Mouse (Mus musculus) forebrain, embryonic 15.5 days (tissue): ENCODE measurements around the gene Lpin1. TPM values are rescaled to one million over a fixed set of nuclear protein-coding genes. Genes with fewer than 3 reads are reported as not detected.
A peak's percentile ranks its signal among the peaks of the same experiment; 100 is the strongest.

ENCODE experiments used
- ATAC-seq: fragments of 200-750 bp; cut with Nextera tagmentation; replicated peaks from 2 replicates; pipeline ENCODE4 v1.8.0; 2017; ENCODE audit warnings: mild to moderate bottlenecking, moderate TSS enrichment, moderate library complexity
- H3K27ac ChIP-seq: fragments of 300-500 bp; sonication (generic); replicated peaks from 2 replicates; pipeline ENCODE4 v1.5.1; 2015; ENCODE audit warnings: mild to moderate bottlenecking, inconsistent platforms
- H3K27me3 ChIP-seq: fragments of 300-500 bp; sonication (generic); 2 replicates; pipeline ENCODE4 v1.6.1; 2015; ENCODE audit warnings: inconsistent platforms
- H3K36me3 ChIP-seq: fragments of 300-500 bp; sonication (generic); 2 replicates; pipeline ENCODE4 v1.6.1; 2015; ENCODE audit warnings: mild to moderate bottlenecking, inconsistent platforms
- H3K4me1 ChIP-seq: fragments of 300-500 bp; sonication (generic); 2 replicates; pipeline ENCODE4 v1.6.1; 2015; ENCODE audit warnings: inconsistent platforms
- H3K4me2 ChIP-seq: fragments of 300-500 bp; sonication (generic); replicated peaks from 2 replicates; pipeline ENCODE4 v1.6.1; 2015; ENCODE audit warnings: mild to moderate bottlenecking, inconsistent platforms
- H3K4me3 ChIP-seq: fragments of 300-500 bp; sonication (generic); 2 replicates; pipeline ENCODE4 v1.5.1; 2015; ENCODE audit warnings: mild to moderate bottlenecking, inconsistent platforms
- H3K9ac ChIP-seq: fragments of 300-500 bp; sonication (generic); replicated peaks from 2 replicates; pipeline ENCODE4 v1.6.1; 2015; ENCODE audit warnings: mild to moderate bottlenecking, inconsistent platforms
- H3K9me3 ChIP-seq: fragments of 300-500 bp; sonication (generic); 2 replicates; pipeline ENCODE4 v1.6.1; 2016; ENCODE audit warnings: inconsistent platforms
- WGBS: fragments of 180-500 bp; shearing (Covaris S2); methylation state at CpG from one replicate; pipeline ENCODE4 v1.1.7; 2015; ENCODE audit warnings: mixed read lengths; 5-methylcytosine and 5-hydroxymethylcytosine counted together
- polyA plus RNA-seq: library from polyadenylated mRNA; unstranded; fragments of >200 nt; fragmentation: Nextera tagmentation; extraction: Ambion mirVana; gene quantifications from 2 replicates; pipeline ENCODE4 v1.2.1, GENCODE M21; 2015

The Lpin1 gene
- polyA plus RNA-seq, 1 experiment from 2014 or later, result 17.5 TPM

DNA sequence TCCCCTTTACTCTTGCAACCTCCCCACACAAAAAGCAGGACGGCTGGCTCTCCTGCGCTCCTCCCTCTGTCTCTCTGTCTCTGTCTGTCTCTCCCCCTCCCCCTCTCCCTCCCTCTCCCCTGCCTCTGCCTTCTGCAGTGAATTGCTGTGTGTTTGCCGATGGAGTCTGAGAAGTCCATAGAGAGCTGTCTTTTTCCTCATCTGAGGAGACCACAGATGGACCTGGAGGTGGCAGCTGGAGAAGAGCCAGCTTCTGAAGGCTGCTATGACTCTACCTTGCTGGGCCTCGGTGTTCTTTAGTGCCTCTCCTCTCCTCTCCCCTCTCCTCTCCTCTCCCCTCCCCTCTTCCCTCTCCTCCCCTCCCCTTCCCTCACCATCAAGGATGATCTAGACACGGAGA lies 5.1 kb downstream of the Lpin1 start:
- 75% methylated on average over 5 of the region's 5 CpGs for WGBS

DNA sequence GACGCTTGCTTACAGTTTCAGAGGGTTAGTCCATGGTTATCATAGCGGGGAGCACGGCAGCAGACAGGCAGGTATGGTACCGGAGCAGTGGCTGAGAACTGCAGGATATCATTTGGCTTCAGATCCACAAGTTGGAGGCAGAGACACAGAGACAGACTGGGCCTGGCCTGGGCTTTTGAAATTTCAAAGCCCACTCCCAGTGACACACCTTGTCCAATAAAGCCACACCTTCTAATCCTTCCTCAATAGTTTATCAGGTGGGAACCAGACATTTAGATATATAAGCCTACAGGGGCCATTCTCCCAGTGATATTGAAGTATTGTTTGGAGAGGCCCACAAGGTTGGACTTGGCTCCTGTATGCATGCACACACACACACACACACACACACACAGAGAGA lies 8.5 kb downstream of the Lpin1 start:
- no peaks in the 10 kb centered on the region for H3K9me3 ChIP-seq
- H3K4me1 ChIP-seq, result no peaks in the 10 kb centered on the region
- H3K27me3 ChIP-seq, result no peaks in the 10 kb centered on the region
- H3K36me3 ChIP-seq, result no peaks in the 10 kb centered on the region
- no peak overlapping the region for H3K4me2 ChIP-seq
- no peak overlapping the region for H3K27ac ChIP-seq
- 84% methylated on average over 4 of the region's 4 CpGs for WGBS
- no peak overlapping the region for H3K4me3 ChIP-seq
- ATAC-seq, result no peak
- H3K9ac ChIP-seq, result no peak overlapping the region

More for the DNA sequence above, 5.1 kb downstream of the Lpin1 start:
- Histone ChIP-seq H3K27ac (no peak overlapping the region), H3K4me3 (no peak overlapping the region), H3K4me1 (no peaks in the 10 kb centered on the region), H3K4me2 (no peak overlapping the region), H3K9ac (no peak overlapping the region), H3K27me3 (no peaks in the 10 kb centered on the region), H3K36me3 (no peaks in the 10 kb centered on the region), H3K9me3 (no peaks in the 10 kb centered on the region)
- ATAC-seq, result no peak

DNA sequence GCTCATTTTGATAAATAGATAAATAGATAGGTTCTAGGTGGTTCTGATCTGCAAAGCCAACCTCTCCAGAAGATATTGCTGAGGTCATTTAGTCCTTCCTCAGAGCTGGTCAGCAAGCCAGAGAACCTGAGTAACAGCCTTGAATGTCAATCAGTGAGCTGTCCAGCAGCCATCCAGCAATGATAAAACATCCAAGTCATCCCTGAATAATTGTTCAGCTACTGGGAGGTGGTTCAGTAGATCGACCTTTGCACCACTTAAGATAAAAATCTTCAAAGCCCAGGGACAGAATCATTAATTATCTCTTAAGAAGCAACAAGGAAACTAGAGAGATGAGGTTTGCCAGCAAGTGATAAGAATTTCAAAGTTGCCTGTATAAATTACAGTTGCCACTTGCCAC lies 10.4 kb downstream of the Lpin1 start:
- H3K27ac ChIP-seq, result no peak overlapping the region
- no peaks in the 10 kb centered on the region for H3K9me3 ChIP-seq
- 77% methylated on average over 1 of the region's 1 CpGs for whole genome bisulfite sequencing
- H3K4me3 ChIP-seq, result no peak overlapping the region
- H3K4me1 ChIP-seq, result no peaks in the 10 kb centered on the region
- H3K4me2 ChIP-seq, result no peak overlapping the region
- ATAC-seq, result no peak
- no peaks in the 10 kb centered on the region for H3K27me3 ChIP-seq
- no peaks in the 10 kb centered on the region for H3K36me3 ChIP-seq
- H3K9ac ChIP-seq, result no peak overlapping the region

DNA sequence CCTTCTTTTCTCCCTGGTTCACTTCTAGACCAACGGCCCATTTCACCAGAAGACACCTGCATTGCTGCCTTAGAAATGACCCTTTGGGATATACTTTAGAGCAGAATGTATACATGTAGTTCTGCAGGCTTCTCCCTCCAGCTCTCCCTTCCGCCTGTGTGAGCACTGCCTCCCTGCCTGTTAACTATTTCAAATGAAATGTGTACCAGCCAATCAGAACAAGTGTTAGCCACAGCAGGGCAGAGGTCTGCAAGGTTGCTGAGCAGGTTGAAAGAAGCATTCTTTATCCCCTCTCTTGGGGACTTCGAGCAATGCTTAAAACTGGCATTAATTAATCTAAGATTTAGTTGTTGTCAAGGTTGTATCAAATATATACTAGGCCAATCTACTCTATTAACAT lies 11.4 kb downstream of the Lpin1 start:
- H3K4me2 ChIP-seq, result no peak overlapping the region
- H3K27me3 ChIP-seq, result no peaks in the 10 kb centered on the region
- no peaks in the 10 kb centered on the region for H3K36me3 ChIP-seq
- H3K4me1 ChIP-seq, result no peaks in the 10 kb centered on the region
- no peaks in the 10 kb centered on the region for H3K9me3 ChIP-seq
- no peak for ATAC-seq
- no peak overlapping the region for H3K27ac ChIP-seq
- H3K9ac ChIP-seq, result no peak overlapping the region
- 43% methylated on average over 3 of the region's 3 CpGs for WGBS
- H3K4me3 ChIP-seq, result no peak overlapping the region

DNA sequence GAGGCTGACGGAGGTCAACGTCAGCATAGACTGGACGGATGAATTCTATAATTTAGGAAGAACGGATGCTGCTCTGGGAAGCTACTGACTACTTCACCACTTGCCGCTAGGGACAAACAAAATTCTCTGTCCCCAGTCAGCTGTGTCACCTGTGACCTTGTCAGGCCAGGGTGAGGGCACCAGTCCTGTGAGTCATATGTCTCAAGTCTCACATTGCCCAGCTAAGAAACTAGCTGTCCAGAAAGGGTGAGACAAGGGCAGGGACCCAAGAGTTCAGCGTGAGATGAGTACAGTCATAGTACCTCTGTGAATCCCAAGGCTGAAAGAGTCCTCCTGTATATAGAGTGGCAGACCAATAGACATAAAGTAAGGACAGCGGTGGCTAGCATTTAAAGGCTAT lies 17.0 kb downstream of the Lpin1 start:
- Histone ChIP-seq H3K9me3 (no peaks in the 10 kb centered on the region), H3K27ac (no peak overlapping the region), H3K4me3 (no peak overlapping the region), H3K4me1 (peaks cover 29% of the 10 kb centered on the region), H3K9ac (no peak overlapping the region), H3K4me2 (no peak overlapping the region), H3K36me3 (no peaks in the 10 kb centered on the region), H3K27me3 (no peaks in the 10 kb centered on the region)
- WGBS, result 94% methylated on average over 7 of the region's 7 CpGs
- ATAC-seq, result no peak

DNA sequence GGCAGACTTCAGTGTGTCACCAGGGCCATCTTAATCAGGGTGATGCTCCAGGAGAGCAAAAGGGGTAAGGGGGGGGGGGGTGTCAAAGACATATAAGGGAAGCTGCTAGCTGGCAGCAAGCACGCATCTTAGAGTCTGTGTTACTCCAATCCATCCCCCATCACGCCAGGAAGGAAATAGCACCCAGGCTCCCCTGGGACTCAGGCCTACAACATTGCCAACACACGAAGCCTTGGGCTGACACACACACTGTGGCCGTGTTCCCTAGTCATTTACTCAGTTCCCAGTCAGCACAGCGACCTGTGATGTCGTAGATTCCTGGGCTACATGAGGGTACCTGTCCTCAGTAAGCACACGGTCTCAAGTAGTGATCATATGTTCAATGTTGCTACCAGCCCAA lies 17.8 kb downstream of the Lpin1 start:
- no peaks in the 10 kb centered on the region for H3K36me3 ChIP-seq
- no peaks in the 10 kb centered on the region for H3K27me3 ChIP-seq
- 72% methylated on average over 7 of the region's 7 CpGs for WGBS
- H3K9ac ChIP-seq, result no peak overlapping the region
- ATAC-seq, result no peak
- H3K4me2 ChIP-seq, result no peak overlapping the region
- no peak overlapping the region for H3K27ac ChIP-seq
- H3K4me3 ChIP-seq, result no peak overlapping the region
- peaks cover 37% of the 10 kb centered on the region for H3K4me1 ChIP-seq
- H3K9me3 ChIP-seq, result no peaks in the 10 kb centered on the region

DNA sequence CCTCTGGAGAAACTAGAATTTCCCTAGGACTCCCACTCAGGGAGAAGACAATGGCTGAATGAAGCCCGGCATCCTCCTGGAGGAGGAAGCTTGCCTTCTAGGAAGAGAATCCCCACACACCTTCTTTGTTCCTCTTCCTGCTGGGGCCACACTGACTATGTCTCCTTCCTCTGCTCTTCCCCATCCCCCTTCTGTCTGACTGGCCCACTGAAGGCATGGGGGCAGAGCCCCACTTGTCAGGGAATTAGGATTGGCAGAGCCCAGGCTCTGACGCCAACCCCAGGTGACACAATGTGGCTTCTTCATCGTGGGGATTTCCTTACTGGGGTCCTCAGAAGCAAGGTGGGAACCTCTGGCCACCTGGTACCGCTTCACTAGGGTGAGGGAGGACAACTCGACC lies 18.3 kb downstream of the Lpin1 start:
- ATAC-seq, result no peak
- WGBS, result 64% methylated on average over 5 of the region's 5 CpGs
- Histone ChIP-seq H3K36me3 (no peaks in the 10 kb centered on the region), H3K27ac (no peak overlapping the region), H3K9me3 (no peaks in the 10 kb centered on the region), H3K27me3 (no peaks in the 10 kb centered on the region), H3K4me2 (no peak overlapping the region), H3K9ac (no peak overlapping the region), H3K4me3 (no peak overlapping the region), H3K4me1 (peaks cover 41% of the 10 kb centered on the region)

DNA sequence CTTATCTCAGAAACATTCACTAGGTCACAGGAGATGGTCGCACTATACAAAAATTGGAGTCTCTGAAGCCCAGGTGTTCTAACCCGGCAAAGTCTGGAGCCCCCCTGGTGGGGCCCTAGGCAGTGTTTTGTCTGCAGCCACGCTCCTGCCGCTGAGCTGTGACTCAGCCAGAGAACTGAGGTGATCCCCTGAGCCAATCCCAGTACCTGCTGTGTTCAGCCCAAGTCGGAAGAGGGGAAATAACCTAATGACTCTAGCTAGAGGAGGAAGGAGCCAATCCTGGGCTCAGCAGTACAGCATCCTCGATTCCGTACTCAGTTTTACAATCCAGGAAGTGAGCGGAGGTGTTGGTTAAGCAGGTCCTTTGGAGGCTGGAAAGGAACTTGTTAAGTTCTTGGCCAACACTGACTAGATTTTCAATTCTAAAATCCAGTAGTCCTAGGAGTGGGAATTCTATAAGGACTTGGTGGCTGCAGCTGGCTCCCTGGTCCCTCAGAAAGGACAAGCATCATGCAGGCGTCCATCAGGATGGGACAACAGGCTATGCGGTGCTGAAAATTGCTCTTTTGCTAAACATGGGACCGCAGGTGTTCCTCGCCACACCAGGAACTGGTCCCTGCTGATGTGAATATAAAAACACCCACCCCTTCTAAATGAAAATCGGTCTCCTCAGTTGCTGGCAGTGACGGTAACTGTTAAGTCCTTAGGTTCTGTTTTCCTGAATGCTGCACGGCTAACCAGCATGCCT lies 19.1 kb downstream of the Lpin1 start:
- Histone ChIP-seq H3K27ac (peak overlapping the region; percentile 72), H3K4me1 (peaks cover 47% of the 10 kb centered on the region), H3K9me3 (no peaks in the 10 kb centered on the region), H3K4me3 (peak overlapping the region; percentile 47), H3K9ac (peak overlapping the region; percentile 52; the same call in 1 of the 2 replicates), H3K36me3 (no peaks in the 10 kb centered on the region), H3K27me3 (no peaks in the 10 kb centered on the region), H3K4me2 (peak overlapping the region; percentile 63)
- peak; percentile 76 for ATAC-seq
- 3% methylated on average over 15 of the region's 15 CpGs for WGBS

DNA sequence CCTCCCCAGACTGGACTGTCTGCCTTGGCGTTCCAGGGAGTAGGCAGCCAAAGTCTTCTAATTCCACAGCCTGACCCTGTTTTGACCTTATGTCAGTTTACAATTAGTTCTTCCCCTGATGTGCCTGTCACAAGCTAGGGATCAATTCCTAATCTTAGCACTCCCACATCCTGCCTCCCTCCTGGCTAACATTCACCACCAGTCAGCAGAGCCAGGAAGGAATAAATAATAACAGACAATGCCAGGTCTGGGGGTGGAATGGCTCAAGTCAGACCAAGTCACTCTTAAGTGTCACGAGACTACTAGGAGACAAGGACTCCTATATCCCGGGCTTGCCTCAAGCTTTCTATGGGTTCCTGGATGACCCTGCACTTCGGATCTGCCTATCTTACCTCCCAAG lies 20.8 kb downstream of the Lpin1 start:
- Histone ChIP-seq H3K27me3 (no peaks in the 10 kb centered on the region), H3K4me3 (peak overlapping the region; percentile 77), H3K4me2 (peak overlapping the region; percentile 66; the same call in 1 of the 2 replicates), H3K9me3 (no peaks in the 10 kb centered on the region), H3K4me1 (peaks cover 47% of the 10 kb centered on the region), H3K9ac (no peak overlapping the region), H3K27ac (no peak overlapping the region), H3K36me3 (no peaks in the 10 kb centered on the region)
- 38% methylated on average over 4 of the region's 4 CpGs for WGBS
- ATAC-seq, result no peak

DNA sequence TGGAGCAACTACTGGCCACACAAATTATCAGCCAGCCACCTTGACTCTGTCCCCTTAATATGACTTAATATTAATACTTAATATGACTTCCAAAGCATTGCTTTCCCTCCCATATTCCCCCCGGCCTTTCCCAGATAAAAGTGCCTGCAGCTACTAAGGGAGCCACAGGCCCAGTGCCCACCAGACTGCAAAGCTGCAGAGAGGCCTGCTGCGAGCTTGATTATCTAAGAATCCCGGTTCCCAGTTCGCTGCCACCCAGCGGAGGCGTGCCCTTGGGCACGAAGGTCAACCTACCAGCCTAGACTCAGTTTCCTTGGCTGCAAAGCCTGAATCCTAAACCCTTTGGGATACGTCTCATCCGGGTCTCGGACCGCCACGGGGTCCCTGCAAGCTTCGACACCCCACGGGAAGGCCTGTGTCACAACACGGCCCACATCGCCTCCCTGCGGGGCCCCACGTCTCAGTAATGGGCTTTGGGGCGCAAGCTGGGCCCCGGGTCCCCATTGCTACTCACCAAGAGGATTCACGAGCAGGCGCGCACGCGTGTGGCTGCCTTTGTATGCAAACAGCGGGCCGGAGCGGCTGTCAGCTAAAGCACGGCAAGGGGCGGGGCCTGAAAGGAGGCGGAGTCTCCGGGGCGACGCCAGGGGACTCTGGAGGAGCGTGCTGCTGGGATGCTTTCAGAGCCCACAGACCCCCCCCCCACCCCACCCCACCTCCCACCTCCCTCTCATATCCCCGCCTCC lies 21.4 kb downstream of the Lpin1 start:
- peak; percentile 95 for ATAC-seq
- under 1% methylated on average over 32 of the region's 36 CpGs for whole genome bisulfite sequencing
- Histone ChIP-seq H3K4me1 (peaks cover 48% of the 10 kb centered on the region), H3K4me2 (peak overlapping the region; percentile 66), H3K9me3 (no peaks in the 10 kb centered on the region), H3K27ac (peak overlapping the region; percentile 85), H3K4me3 (peak overlapping the region; percentile 77), H3K9ac (peak overlapping the region; percentile 90), H3K27me3 (no peaks in the 10 kb centered on the region), H3K36me3 (no peaks in the 10 kb centered on the region)

DNA sequence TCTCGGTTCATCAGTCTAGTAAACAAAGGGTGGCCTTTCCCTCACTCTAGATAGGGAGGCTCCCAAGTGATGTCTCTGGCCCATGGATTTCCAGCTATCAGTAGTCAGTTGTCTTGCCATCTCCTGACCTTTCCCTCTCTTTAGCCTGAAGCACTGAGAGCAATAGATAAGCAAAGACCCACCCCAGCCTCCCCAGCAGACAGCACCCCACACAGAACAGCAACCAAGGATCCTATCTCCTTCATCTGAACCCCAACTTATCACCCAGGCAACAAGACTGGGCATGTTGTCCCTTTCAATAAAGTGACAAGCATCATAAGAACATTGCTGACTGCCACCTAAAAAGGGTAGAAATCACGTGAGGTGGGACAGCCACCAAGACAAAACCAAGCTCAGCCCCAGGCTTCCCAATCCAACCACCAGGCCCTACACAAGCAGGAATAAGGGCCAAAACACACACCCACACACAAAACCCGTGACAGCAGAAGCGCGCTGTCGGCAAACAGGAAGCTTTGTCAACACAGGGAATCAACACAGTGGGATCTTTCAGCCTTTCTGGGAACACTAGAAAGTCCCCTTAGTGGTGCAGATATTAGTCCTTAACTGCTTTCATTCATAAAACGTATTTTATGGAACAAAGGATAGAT lies 22.2 kb downstream of the Lpin1 start:
- Histone ChIP-seq H3K9me3 (no peaks in the 10 kb centered on the region), H3K9ac (peak overlapping the region; percentile 90), H3K27ac (peak overlapping the region; percentile 85), H3K4me1 (peaks cover 51% of the 10 kb centered on the region), H3K36me3 (no peaks in the 10 kb centered on the region), H3K4me2 (peak overlapping the region; percentile 66), H3K27me3 (no peaks in the 10 kb centered on the region), H3K4me3 (peak overlapping the region; percentile 77)
- no peak for ATAC-seq
- WGBS, result 12% methylated on average over 7 of the region's 7 CpGs

DNA sequence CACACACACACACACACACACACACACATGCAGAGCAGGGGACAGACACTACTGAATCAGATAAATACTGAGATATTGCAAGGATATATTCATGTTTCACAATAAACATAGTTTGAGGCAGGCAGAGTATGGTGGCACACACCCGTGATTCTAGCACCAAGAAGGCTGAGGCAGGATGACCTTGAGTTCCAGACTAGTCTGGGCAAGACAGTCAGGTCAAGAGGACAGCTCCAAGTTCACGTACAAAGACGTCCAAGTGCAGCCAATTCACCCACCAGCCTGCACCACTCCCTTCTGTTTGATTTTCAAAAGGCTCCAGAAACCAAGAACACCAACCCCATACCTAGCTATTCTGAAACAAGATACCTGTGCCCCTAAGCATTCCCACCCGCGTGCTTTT lies 23.0 kb downstream of the Lpin1 start:
- Histone ChIP-seq H3K36me3 (no peaks in the 10 kb centered on the region), H3K27ac (no peak overlapping the region), H3K4me2 (peak overlapping the region; percentile 66), H3K9me3 (no peaks in the 10 kb centered on the region), H3K9ac (no peak overlapping the region), H3K27me3 (no peaks in the 10 kb centered on the region), H3K4me3 (peak overlapping the region; percentile 77), H3K4me1 (peaks cover 51% of the 10 kb centered on the region)
- ATAC-seq, result no peak
- 83% methylated on average over 5 of the region's 5 CpGs for WGBS
